Comparison of ENCODE assay signal across 27 mouse cellular contexts in genomic region chr13:8467591-8468366, GRCm38 (mm10).
DNase-seq lines count a peak whose midpoint lies in the region; ATAC-seq lines count a peak whose summit lies in the region.
"Had no signal": no experiment of that assay in that cellular context is flagged by ENCODE, and none has a peak within 500 bp of the region (broad histone marks: within the 10 kb centered on the region; RNA-seq: fewer than 3 reads in every experiment).

No protein-coding gene starts in this region.

- WGBS in hindbrain, embryonic 14.5 days = 67% methylated on average over 12 of the region's 12 CpGs
- WGBS in hindbrain, embryonic 12.5 days = 74% methylated on average over 12 of the region's 12 CpGs
- WGBS in limb, embryonic 13.5 days = 54% methylated on average over 12 of the region's 12 CpGs
- 81% methylated on average over 12 of the region's 12 CpGs for WGBS in limb, embryonic 10.5 days
- 54% methylated on average over 12 of the region's 12 CpGs for WGBS in midbrain, embryonic 15.5 days
- WGBS in heart, embryonic 12.5 days = 73% methylated on average over 12 of the region's 12 CpGs

- H3K9ac ChIP-seq in hindbrain, embryonic 14.5 days = no peak overlapping the region
- H3K9ac ChIP-seq in hindbrain, embryonic 12.5 days = no peak overlapping the region
- H3K9ac ChIP-seq in limb, embryonic 13.5 days = no peak overlapping the region
- H3K9ac ChIP-seq in midbrain, embryonic 15.5 days = no peak overlapping the region
- H3K9ac ChIP-seq in heart, embryonic 12.5 days = no peak overlapping the region
- H3K9ac ChIP-seq: embryonic facial prominence, embryonic 13.5 days; forebrain, embryonic 15.5 days; kidney, embryonic 15.5 days; liver, embryonic 12.5 days; liver, postnatal 0 days had no signal

- no peak overlapping the region for H3K4me3 ChIP-seq in hindbrain, embryonic 14.5 days (replicated peaks; ENCODE audit: low read length)
- no peak overlapping the region for H3K4me3 ChIP-seq in hindbrain, embryonic 12.5 days
- H3K4me3 ChIP-seq in limb, embryonic 13.5 days = no peak overlapping the region
- H3K4me3 ChIP-seq in limb, embryonic 10.5 days = no peak overlapping the region
- no peak overlapping the region for H3K4me3 ChIP-seq in midbrain, embryonic 15.5 days
- H3K4me3 ChIP-seq in heart, embryonic 12.5 days = no peak overlapping the region
- H3K4me3 ChIP-seq: embryonic facial prominence, embryonic 13.5 days; forebrain, embryonic 10.5 days; forebrain, embryonic 15.5 days; kidney, embryonic 15.5 days; liver, embryonic 12.5 days had no signal

- H3K27ac ChIP-seq in hindbrain, embryonic 14.5 days = no peak overlapping the region
- H3K27ac ChIP-seq in hindbrain, embryonic 12.5 days = no peak overlapping the region
- H3K27ac ChIP-seq in limb, embryonic 13.5 days = no peak overlapping the region
- H3K27ac ChIP-seq in limb, embryonic 10.5 days = no peak overlapping the region
- H3K27ac ChIP-seq in midbrain, embryonic 15.5 days = peak overlapping the region; percentile 47; the same call in 1 of the 2 replicates
- no peak overlapping the region for H3K27ac ChIP-seq in heart, embryonic 12.5 days (ENCODE audit: poor library complexity, severe bottlenecking)
- H3K27ac ChIP-seq: embryonic facial prominence, embryonic 13.5 days; forebrain, embryonic 10.5 days; forebrain, embryonic 15.5 days; kidney, embryonic 15.5 days; liver, embryonic 12.5 days had no signal

- ATAC-seq in hindbrain, embryonic 14.5 days (ENCODE audit: low FRiP score) = no peak
- no peak for ATAC-seq in hindbrain, embryonic 12.5 days (ENCODE audit: low FRiP score)
- no peak for ATAC-seq in limb, embryonic 13.5 days (ENCODE audit: low FRiP score, low read depth)
- peak; percentile 65 for ATAC-seq in midbrain, embryonic 15.5 days (replicated peaks)
- no peak for ATAC-seq in heart, embryonic 12.5 days (ENCODE audit: insufficient number of reproducible peaks, low FRiP score)
- ATAC-seq: forebrain, embryonic 15.5 days; liver, embryonic 12.5 days; liver, postnatal 0 days had no signal

- no peaks in the 10 kb centered on the region for H3K4me1 ChIP-seq in hindbrain, embryonic 14.5 days (replicated peaks; ENCODE audit: control insufficient read depth, insufficient read depth, low read length)
- no peaks in the 10 kb centered on the region for H3K4me1 ChIP-seq in hindbrain, embryonic 12.5 days
- H3K4me1 ChIP-seq in limb, embryonic 13.5 days = no peaks in the 10 kb centered on the region
- H3K4me1 ChIP-seq in limb, embryonic 10.5 days = no peaks in the 10 kb centered on the region
- peaks cover 8% of the 10 kb centered on the region; the same call in 1 of the 2 replicates for H3K4me1 ChIP-seq in midbrain, embryonic 15.5 days
- no peaks in the 10 kb centered on the region for H3K4me1 ChIP-seq in heart, embryonic 12.5 days (replicated peaks)
- H3K4me1 ChIP-seq: embryonic facial prominence, embryonic 13.5 days; forebrain, embryonic 10.5 days; forebrain, embryonic 15.5 days; kidney, embryonic 15.5 days; liver, embryonic 12.5 days had no signal

- peak overlapping the region; percentile 28; the same call in 1 of the 2 replicates for H3K4me2 ChIP-seq in hindbrain, embryonic 14.5 days (replicated peaks)
- H3K4me2 ChIP-seq in hindbrain, embryonic 12.5 days (replicated peaks) = no peak overlapping the region
- peak overlapping the region; percentile 7; the same call in 1 of the 2 replicates for H3K4me2 ChIP-seq in limb, embryonic 13.5 days (replicated peaks)
- H3K4me2 ChIP-seq in midbrain, embryonic 15.5 days = peak overlapping the region; percentile 22
- no peak overlapping the region for H3K4me2 ChIP-seq in heart, embryonic 12.5 days
- H3K4me2 ChIP-seq: embryonic facial prominence, embryonic 13.5 days; forebrain, embryonic 15.5 days; heart, embryonic 11.5 days; kidney, embryonic 15.5 days; liver, embryonic 12.5 days had no signal

- no peak for DNase-seq in hindbrain, embryonic 14.5 days (ENCODE audit: low spot score)
- no peak for DNase-seq in limb, embryonic 10.5 days (ENCODE audit: low spot score)
- DNase-seq in ES-CJ7 (ENCODE audit: low read depth, low spot score) = peak; percentile 72
- DNase-seq in cerebellum, adult 11-12 months = no peak
- DNase-seq: adrenal gland, adult 8-10 months; cerebellum, adult 11 months; cerebellum, adult 9-11 months; gastrocnemius, postnatal 25 days; heart, adult 11 months; heart, postnatal 4 days; kidney, adult 18-20 months; kidney, postnatal 25 days; liver, postnatal 0 days; lung, postnatal 36 days; retina, postnatal 1 day; right cerebral cortex, postnatal 14 days; thymus, postnatal 4 days had no signal

- H3K36me3 ChIP-seq in hindbrain, embryonic 14.5 days (replicated peaks; ENCODE audit: control insufficient read depth, insufficient read depth) = no peaks in the 10 kb centered on the region
- no peaks in the 10 kb centered on the region for H3K36me3 ChIP-seq in hindbrain, embryonic 12.5 days
- H3K36me3 ChIP-seq in limb, embryonic 13.5 days = no peaks in the 10 kb centered on the region
- no peaks in the 10 kb centered on the region for H3K36me3 ChIP-seq in limb, embryonic 10.5 days
- no peaks in the 10 kb centered on the region for H3K36me3 ChIP-seq in midbrain, embryonic 15.5 days (replicated peaks)
- H3K36me3 ChIP-seq in heart, embryonic 12.5 days = no peaks in the 10 kb centered on the region
- H3K36me3 ChIP-seq: embryonic facial prominence, embryonic 13.5 days; forebrain, embryonic 10.5 days; forebrain, embryonic 15.5 days; kidney, embryonic 15.5 days; liver, embryonic 12.5 days had no signal

- no peaks in the 10 kb centered on the region for H3K27me3 ChIP-seq in hindbrain, embryonic 14.5 days (ENCODE audit: control insufficient read depth, insufficient read depth, low read length)
- no peaks in the 10 kb centered on the region for H3K27me3 ChIP-seq in hindbrain, embryonic 12.5 days
- no peaks in the 10 kb centered on the region for H3K27me3 ChIP-seq in limb, embryonic 13.5 days
- H3K27me3 ChIP-seq in limb, embryonic 10.5 days (ENCODE audit: low read depth, poor library complexity, severe bottlenecking) = no peaks in the 10 kb centered on the region
- no peaks in the 10 kb centered on the region for H3K27me3 ChIP-seq in midbrain, embryonic 15.5 days (replicated peaks)
- no peaks in the 10 kb centered on the region for H3K27me3 ChIP-seq in heart, embryonic 12.5 days (replicated peaks)
- H3K27me3 ChIP-seq: embryonic facial prominence, embryonic 13.5 days; forebrain, embryonic 15.5 days; kidney, embryonic 15.5 days; liver, embryonic 12.5 days had no signal

- H3K9me3 ChIP-seq in hindbrain, embryonic 14.5 days (ENCODE audit: control insufficient read depth, low read length) = no peaks in the 10 kb centered on the region
- no peaks in the 10 kb centered on the region for H3K9me3 ChIP-seq in hindbrain, embryonic 12.5 days (replicated peaks)
- H3K9me3 ChIP-seq in limb, embryonic 13.5 days = no peaks in the 10 kb centered on the region
- no peaks in the 10 kb centered on the region for H3K9me3 ChIP-seq in limb, embryonic 10.5 days (replicated peaks)
- no peaks in the 10 kb centered on the region for H3K9me3 ChIP-seq in midbrain, embryonic 15.5 days
- H3K9me3 ChIP-seq in heart, embryonic 12.5 days (replicated peaks) = no peaks in the 10 kb centered on the region
- H3K9me3 ChIP-seq: embryonic facial prominence, embryonic 13.5 days; forebrain, embryonic 10.5 days; forebrain, embryonic 15.5 days; kidney, embryonic 15.5 days; liver, embryonic 12.5 days had no signal

Comparison
In these comparisons a context has a peak if more than half of its experiments do, and no peak if none do; other contexts are left out.
1. H3K4me2 ChIP-seq: peak in hindbrain, embryonic 14.5 days (single experiment), limb, embryonic 13.5 days (single experiment) and midbrain, embryonic 15.5 days (single experiment); none in hindbrain, embryonic 12.5 days (single experiment) and heart, embryonic 12.5 days (single experiment).